Mouse (Mus musculus) CH12.LX (cell line): ENCODE results near the gene Mllt10.

Experiments
- CHD1 ChIP-seq: IDR thresholded peaks from 2 replicates; pipeline ENCODE4 v1.6.1; 2012; ENCODE audit warnings: low read depth, low read length, improper control_type of control experiment, inconsistent platforms
- CHD2 ChIP-seq: IDR thresholded peaks from 2 replicates; pipeline ENCODE4 v1.6.1; 2011; ENCODE audit warnings: low read length, improper control_type of control experiment
- CTCF ChIP-seq, 2 experiments: IDR thresholded peaks in 1 of 2; conservative IDR thresholded peaks in 1 of 2; 2 replicates each; pipeline ENCODE4 v1.5.1; 2011 to 2012; ENCODE audit warnings: low read depth in 2 of 2, low read length in 2 of 2, improper control_type of control experiment in 1 of 2, inconsistent platforms in 1 of 2, mild to moderate bottlenecking in 1 of 2, moderate library complexity in 1 of 2
- EP300 ChIP-seq: IDR thresholded peaks from 2 replicates; pipeline ENCODE4 v1.6.1; 2011; ENCODE audit warnings: low read length, improper control_type of control experiment
- GABPA ChIP-seq: IDR thresholded peaks from 2 replicates; pipeline ENCODE4 v1.6.1; 2012; ENCODE audit warnings: low read depth, low read length, improper control_type of control experiment, inconsistent platforms; ENCODE audit not compliant: insufficient replicate concordance
- HCFC1 ChIP-seq: IDR thresholded peaks from 2 replicates; pipeline ENCODE4 v1.6.1; 2012; ENCODE audit warnings: low read depth, mild to moderate bottlenecking, inconsistent platforms, low read length, improper control_type of control experiment
- MAFK ChIP-seq: IDR thresholded peaks from 2 replicates; pipeline ENCODE4 v1.6.1; 2011; ENCODE audit warnings: low read length, improper control_type of control experiment; ENCODE audit not compliant: insufficient replicate concordance
- NRF1 ChIP-seq: IDR thresholded peaks from 2 replicates; pipeline ENCODE4 v1.6.1; 2014; ENCODE audit warnings: low read depth, mild to moderate bottlenecking, inconsistent platforms, low read length, improper control_type of control experiment, moderate library complexity
- POLR2A ChIP-seq: IDR thresholded peaks from 2 replicates; pipeline ENCODE4 v1.6.1; 2011; ENCODE audit warnings: low read depth, mild to moderate bottlenecking, improper control_type of control experiment, low read length
- SIN3A ChIP-seq: IDR thresholded peaks from 2 replicates; pipeline ENCODE4 v1.6.1; 2012; ENCODE audit warnings: low read length, improper control_type of control experiment, inconsistent platforms
- TCF12 ChIP-seq: IDR thresholded peaks from 2 replicates; pipeline ENCODE4 v1.6.1; 2014; ENCODE audit warnings: low read depth, mild to moderate bottlenecking, inconsistent platforms, low read length, improper control_type of control experiment
- USF1 ChIP-seq: IDR thresholded peaks from 2 replicates; pipeline ENCODE4 v1.6.1; 2014; ENCODE audit warnings: low read depth, mild to moderate bottlenecking, inconsistent platforms, low read length, improper control_type of control experiment

DNA sequence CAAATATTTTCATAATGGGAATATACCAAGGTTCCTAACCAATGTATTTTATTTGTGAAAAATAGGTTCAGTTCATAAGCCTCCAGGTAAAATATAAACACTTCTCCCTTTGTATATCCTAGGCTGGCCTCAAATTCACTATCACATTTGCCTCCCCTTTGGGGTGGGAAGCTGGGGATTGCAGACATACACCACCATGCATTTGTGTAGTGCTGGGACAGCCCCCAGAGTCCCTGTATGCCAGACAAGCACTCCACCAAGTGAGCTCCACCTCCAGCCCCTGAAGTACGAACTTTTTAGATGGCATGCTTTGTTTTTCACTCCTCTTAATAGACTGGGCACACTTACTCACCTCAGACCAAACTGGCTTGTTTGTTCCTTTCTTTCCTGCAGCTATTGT, 32.2 kb upstream of the Mllt10 start:
- TF ChIP-seq GABPA (no peak), MAFK (no peak), CHD2 (no peak), HCFC1 (no peak), SIN3A (no peak), CTCF (conservative IDR thresholded peaks at IDR 0.05 in 1 of 2, IDR thresholded peaks at IDR 0.05 in 1 of 2; ENCODE audit: low read depth in 2 of 2, low read length in 2 of 2) (no peak), EP300 (no peak), USF1 (no peak), POLR2A (no peak), TCF12 (no peak), NRF1 (no peak), CHD1 (no peak)
